Mouse (Mus musculus): ENCODE data around the gene Uncx. TPM values are rescaled to one million over a fixed set of nuclear protein-coding genes. Genes with fewer than 3 reads are reported as not detected.
A peak's percentile ranks its signal among the peaks of the same experiment; 100 is the strongest.

Uncx gene
- polyA plus RNA-seq, 1 experiment from 2014 or later = not detected

DNA sequence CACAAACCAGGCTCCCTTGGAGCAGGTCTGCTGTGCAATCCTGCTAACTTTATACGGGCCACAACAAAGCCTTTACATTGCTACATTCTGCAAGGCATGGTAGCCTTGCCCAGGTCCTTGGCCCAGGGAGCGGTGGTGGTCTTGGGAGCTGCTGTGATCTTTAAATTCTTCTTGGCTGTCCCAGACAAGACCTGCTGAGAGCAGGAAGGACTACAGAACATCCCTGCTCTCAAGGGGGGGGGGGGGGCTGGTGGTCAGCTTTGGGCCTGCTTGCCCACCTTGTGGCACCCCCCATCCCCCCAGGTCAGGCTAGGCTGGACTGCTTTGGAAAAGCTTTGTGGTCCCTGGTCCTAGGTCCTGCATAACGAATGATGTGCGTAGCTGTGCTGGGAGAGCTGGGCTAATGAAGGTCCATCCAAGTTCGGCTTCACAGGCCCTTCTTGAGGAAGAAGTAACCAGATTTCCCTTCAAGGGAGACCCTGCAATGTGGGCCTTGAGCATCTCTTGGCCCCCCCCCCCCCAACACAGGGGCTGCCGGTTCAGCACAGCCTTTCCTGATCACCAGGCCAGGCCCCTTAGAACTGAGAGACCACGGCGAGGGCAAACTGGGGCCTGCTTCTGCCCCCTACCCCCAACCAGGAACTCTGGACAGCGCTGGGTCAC is 2.5 kb downstream of the Uncx start:
- Histone ChIP-seq H3K4me3 (ENCODE audit: low read depth, low read length) (no peak overlapping the region), H3K9ac (ENCODE audit: low read depth, low read length) (no peak overlapping the region), H3K36me3 (ENCODE audit: control insufficient read depth, insufficient read depth) (no peaks in the 10 kb centered on the region), H3K27ac (ENCODE audit: low read depth, low read length) (no peak overlapping the region), H3K27me3 (replicated peaks; ENCODE audit: control insufficient read depth, insufficient read depth, low read length) (peaks cover 96% of the 10 kb centered on the region), H3K4me2 (replicated peaks; ENCODE audit: low read depth) (no peak overlapping the region), H3K4me1 (replicated peaks; ENCODE audit: control insufficient read depth, insufficient read depth, low read length) (no peaks in the 10 kb centered on the region), H3K9me3 (ENCODE audit: control insufficient read depth) (no peaks in the 10 kb centered on the region)
- no peak for ATAC-seq
- WGBS = 7% methylated on average over 9 of the region's 9 CpGs
- no peak for TF ChIP-seq CTCF (IDR thresholded peaks at IDR 0.05; ENCODE audit: low read depth)

DNA sequence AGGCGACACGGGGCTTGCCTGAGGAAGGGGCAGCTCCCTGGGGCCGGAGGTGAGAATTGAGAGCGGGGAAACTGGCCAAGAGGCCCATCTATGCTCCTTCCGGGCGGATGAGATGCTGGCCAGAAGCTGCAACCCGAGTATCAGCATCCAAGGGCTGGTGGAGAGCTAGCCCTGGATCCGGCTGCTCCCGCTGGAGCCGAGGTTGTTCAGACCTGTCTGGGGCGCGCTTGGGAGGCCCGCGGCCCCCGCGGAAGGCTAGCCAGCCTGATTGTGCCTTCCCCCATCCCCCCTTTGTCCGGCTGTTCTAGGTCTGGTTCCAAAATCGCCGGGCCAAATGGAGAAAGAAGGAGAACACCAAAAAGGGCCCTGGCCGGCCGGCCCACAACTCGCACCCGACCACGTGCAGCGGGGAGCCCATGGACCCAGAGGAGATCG is 3.1 kb downstream of the Uncx start:
- H3K27ac ChIP-seq (ENCODE audit: low read depth, low read length) = no peak overlapping the region
- no peaks in the 10 kb centered on the region for H3K9me3 ChIP-seq (ENCODE audit: control insufficient read depth)
- H3K36me3 ChIP-seq (ENCODE audit: control insufficient read depth, insufficient read depth) = no peaks in the 10 kb centered on the region
- H3K4me3 ChIP-seq (ENCODE audit: low read depth, low read length) = no peak overlapping the region
- WGBS = under 1% methylated on average over 26 of the region's 26 CpGs
- ATAC-seq = no peak
- H3K27me3 ChIP-seq (replicated peaks; ENCODE audit: control insufficient read depth, insufficient read depth, low read length) = peaks cover 96% of the 10 kb centered on the region
- no peak overlapping the region for H3K9ac ChIP-seq (ENCODE audit: low read depth, low read length)
- no peak for TF ChIP-seq CTCF (IDR thresholded peaks at IDR 0.05; ENCODE audit: low read depth)
- H3K4me1 ChIP-seq (replicated peaks; ENCODE audit: control insufficient read depth, insufficient read depth, low read length) = no peaks in the 10 kb centered on the region
- no peak overlapping the region for H3K4me2 ChIP-seq (replicated peaks; ENCODE audit: low read depth)

DNA sequence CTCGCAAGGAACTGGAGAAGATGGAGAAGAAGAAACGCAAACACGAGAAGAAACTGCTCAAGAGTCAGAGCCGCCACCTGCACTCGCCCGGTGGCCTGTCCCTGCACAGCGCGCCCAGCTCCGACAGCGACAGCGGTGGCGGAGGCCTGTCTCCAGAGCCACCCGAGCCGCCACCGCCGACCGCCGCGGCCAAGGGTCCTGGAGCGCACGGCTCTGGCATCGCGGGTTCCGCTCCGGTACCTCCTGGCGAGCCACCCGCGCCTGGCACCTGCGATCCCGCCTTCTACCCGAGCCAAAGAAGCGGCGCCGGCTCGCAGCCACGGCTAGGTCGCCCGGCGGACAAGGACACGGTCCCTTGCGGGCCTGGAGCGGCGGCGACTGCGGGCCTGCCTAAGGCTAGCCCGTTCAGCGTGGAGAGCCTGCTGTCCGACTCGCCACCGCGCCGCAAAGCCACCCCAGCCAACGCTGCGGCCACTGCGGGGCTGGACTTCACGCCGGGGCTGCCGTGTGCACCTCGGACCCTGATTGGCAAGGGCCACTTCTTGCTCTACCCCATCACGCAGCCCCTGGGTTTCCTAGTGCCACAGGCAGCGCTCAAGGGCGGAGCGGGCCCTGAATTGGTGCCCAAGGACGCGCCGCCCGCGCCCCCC is 3.6 kb downstream of the Uncx start:
- Histone ChIP-seq H3K4me3 (ENCODE audit: low read depth, low read length) (no peak overlapping the region), H3K9me3 (ENCODE audit: control insufficient read depth) (no peaks in the 10 kb centered on the region), H3K9ac (ENCODE audit: low read depth, low read length) (no peak overlapping the region), H3K27me3 (replicated peaks; ENCODE audit: control insufficient read depth, insufficient read depth, low read length) (peaks cover 96% of the 10 kb centered on the region), H3K36me3 (ENCODE audit: control insufficient read depth, insufficient read depth) (no peaks in the 10 kb centered on the region), H3K4me1 (replicated peaks; ENCODE audit: control insufficient read depth, insufficient read depth, low read length) (no peaks in the 10 kb centered on the region), H3K27ac (ENCODE audit: low read depth, low read length) (no peak overlapping the region), H3K4me2 (replicated peaks; ENCODE audit: low read depth) (no peak overlapping the region)
- no peak for TF ChIP-seq CTCF (IDR thresholded peaks at IDR 0.05; ENCODE audit: low read depth)
- 1% methylated on average over 67 of the region's 68 CpGs for WGBS
- no peak for ATAC-seq

DNA sequence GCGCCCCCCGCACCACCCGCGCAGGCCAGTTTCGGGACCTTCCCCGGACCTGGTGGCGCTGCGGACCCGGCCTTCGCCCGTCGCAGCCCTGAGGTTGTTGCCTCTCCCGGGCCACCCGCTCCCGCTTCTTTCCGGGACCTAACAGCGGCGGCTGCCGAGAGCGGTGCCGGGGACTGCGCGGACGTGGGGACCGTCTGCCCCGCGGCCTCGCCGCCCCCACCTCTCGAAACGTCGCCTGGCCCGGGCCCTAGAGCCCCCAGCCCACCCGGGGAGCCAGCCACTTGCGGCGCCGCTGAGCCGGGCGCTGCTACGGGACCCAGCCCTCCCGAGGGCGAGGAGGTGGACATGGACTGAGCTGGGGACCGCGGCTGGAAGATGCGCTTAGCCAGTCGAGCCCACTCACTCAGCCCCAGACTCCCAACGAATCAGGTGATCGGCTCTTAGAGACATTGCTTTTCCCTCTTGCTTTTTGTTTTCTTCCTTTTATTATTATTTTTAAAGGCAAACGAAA is 4.2 kb downstream of the Uncx start:
- no peak for ATAC-seq
- Histone ChIP-seq H3K36me3 (ENCODE audit: control insufficient read depth, insufficient read depth) (no peaks in the 10 kb centered on the region), H3K9me3 (ENCODE audit: control insufficient read depth) (no peaks in the 10 kb centered on the region), H3K4me2 (replicated peaks; ENCODE audit: low read depth) (no peak overlapping the region), H3K27me3 (replicated peaks; ENCODE audit: control insufficient read depth, insufficient read depth, low read length) (peaks cover 96% of the 10 kb centered on the region), H3K9ac (ENCODE audit: low read depth, low read length) (no peak overlapping the region), H3K4me3 (ENCODE audit: low read depth, low read length) (no peak overlapping the region), H3K4me1 (replicated peaks; ENCODE audit: control insufficient read depth, insufficient read depth, low read length) (no peaks in the 10 kb centered on the region), H3K27ac (ENCODE audit: low read depth, low read length) (no peak overlapping the region)
- under 1% methylated on average over 49 of the region's 49 CpGs for WGBS
- no peak for TF ChIP-seq CTCF (IDR thresholded peaks at IDR 0.05; ENCODE audit: low read depth)

DNA sequence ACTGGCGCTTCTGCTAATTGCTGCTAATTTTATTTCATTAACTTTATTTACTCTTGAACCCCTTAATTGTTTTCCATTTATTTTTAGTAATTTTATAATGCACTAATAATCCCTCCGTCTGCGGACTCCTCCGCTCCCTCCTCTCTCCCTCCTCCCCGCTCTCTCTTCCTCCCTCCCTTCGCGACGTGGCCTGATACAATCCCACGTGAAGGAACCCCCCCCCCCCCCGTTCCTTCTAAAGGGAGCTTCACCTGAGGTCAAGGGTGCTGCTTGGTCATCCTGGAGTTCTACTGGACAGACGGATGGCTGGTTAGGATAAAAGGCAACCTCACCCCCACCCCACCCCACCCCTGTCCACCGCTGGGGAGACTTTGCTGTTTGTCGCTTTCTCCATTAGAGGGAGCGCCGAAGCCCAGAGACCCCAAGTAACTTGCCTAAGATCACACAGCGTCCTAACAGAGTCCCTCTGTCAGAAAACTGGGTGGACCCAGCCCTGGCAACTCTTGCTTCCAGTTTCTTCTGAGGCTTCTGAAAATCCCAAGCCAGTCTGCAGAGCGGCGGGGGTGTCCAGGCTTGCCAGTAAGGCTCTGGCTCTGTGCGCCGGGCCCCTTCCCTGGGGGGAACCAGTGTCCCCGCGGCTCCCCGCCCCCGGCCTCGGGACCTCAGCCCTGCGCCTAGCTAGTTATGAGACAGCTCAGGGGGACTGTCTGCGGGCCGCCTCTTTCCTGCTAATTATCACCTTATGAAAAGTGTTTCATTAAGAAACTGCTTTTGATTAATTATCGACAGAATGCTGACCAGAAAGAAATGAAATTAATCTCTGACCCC is 10.4 kb downstream of the Uncx start:
- no peaks in the 10 kb centered on the region for H3K36me3 ChIP-seq (ENCODE audit: control insufficient read depth, insufficient read depth)
- H3K9ac ChIP-seq (ENCODE audit: low read depth, low read length) = no peak overlapping the region
- no peak overlapping the region for H3K27ac ChIP-seq (ENCODE audit: low read depth, low read length)
- H3K9me3 ChIP-seq (ENCODE audit: control insufficient read depth) = no peaks in the 10 kb centered on the region
- 4% methylated on average over 29 of the region's 29 CpGs for WGBS
- peaks cover 96% of the 10 kb centered on the region for H3K27me3 ChIP-seq (replicated peaks; ENCODE audit: control insufficient read depth, insufficient read depth, low read length)
- no peak overlapping the region for H3K4me2 ChIP-seq (replicated peaks; ENCODE audit: low read depth)
- 0 out of 2 replicates have a peak, but pooled peaks have one; percentile 4 for TF ChIP-seq CTCF (IDR thresholded peaks at IDR 0.05; ENCODE audit: low read depth)
- H3K4me1 ChIP-seq (replicated peaks; ENCODE audit: control insufficient read depth, insufficient read depth, low read length) = no peaks in the 10 kb centered on the region
- H3K4me3 ChIP-seq (ENCODE audit: low read depth, low read length) = no peak overlapping the region
- no peak for ATAC-seq

Data from intestine, postnatal 0 days (tissue).